Mouse (Mus musculus) erythroblast, adult 5-6 weeks (primary cell): Measurements from ENCODE around the gene Iqsec3. TPM values are rescaled to one million over a fixed set of nuclear protein-coding genes. Genes with fewer than 3 reads are reported as not detected.

ENCODE experiments used
- ATAC-seq: replicated peaks from 2 replicates; pipeline ENCODE4 v1.8.0; 2016; ENCODE audit warnings: moderate number of reproducible peaks, mild to moderate bottlenecking, moderate TSS enrichment, inconsistent platforms; ENCODE audit not compliant: poor library complexity, low FRiP score, severe bottlenecking
- total RNA-seq, 2 experiments: library from RNA; stranded (forward) in 1 of 2; stranded (reverse) in 1 of 2; fragments of 150-400 nt in 1 of 2; fragments of 200-764, 138-1000 nt in 1 of 2; gene quantifications; 2 replicates each; pipeline versions ENCODE4 v1.2.3 to v1.2.4; 2015 to 2017; ENCODE audit warnings: low replicate concordance in 2 of 2

The Iqsec3 gene
- total RNA-seq (2015; ENCODE audit: low replicate concordance): 0.58 TPM in 1 of 2 replicates, not detected in the other
- 0.14 TPM in 1 of 2 replicates, not detected in the other for total RNA-seq (2017; ENCODE audit: low replicate concordance)

DNA sequence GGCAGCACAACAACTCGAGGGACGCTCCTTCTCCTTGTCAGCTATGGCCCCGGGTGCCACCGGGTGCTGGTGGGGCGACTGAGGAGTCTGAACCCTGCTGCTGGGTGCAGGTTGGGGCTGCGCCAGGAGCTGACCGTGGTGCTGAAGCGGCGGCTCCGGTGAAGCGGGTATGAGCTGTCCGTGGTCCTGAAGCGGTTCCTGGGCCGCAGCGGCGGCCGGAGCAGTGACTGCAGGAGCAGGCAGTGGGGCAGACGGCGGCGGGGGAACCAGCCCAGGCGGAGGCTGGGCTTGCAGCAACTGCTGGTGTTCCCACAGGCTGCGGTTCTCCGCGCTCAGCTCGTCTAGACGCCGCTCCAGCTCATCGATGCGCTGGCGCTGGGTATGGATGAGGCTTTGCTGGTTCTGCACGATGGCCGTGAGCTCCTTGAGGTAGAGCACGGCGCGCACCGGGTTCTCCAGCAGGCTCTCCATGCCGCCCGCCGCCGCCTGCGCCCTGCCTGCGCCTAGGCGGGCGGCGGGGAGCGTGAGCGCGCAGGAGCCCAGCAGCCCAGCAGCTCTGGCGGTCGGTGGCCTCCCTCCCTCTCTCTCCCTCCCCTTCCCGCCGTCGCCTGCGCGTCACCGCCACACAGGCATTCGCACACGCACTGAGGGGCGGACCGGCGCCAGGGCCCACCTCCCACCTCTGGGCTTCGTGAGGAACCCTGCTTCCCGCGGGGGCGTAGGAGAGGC, at the start of gene Iqsec3:
Gene Iqsec3 (minus strand): TSS at position 586 of the 729 bp plus-strand sequence.
- no peak for ATAC-seq

DNA sequence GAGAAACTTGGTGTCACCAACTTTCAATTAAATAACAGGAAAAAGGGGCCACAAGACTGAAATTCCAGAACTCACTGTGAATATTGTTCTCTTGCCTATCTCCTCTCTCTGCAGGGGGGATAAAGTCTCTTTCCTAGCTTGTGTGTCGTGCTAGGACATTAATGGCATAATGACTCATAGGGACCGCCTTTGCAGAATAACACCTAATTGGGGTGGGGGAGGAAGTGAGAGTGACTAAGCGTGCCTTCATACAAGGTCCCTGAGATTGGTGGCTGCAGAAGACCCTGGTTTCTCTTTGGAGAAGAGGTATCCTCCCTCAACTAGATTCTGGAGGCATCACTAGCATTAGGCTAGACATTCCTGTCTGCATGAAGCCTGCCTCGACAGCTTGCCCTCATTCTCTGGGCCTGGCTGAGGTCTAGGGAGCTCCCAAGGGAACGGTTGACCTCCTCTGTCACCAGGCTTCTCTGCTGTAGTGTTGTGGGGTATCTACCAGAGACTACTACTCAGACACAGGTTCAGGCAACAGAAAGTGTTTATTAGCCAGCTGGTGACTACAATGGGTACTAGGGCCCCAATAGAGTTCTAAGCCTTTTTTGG, 48.7 kb upstream of the Iqsec3 start:
- ATAC-seq: no peak

GRCm38 (mm10) chr6:121521030-121521429, 47.6 kb upstream of the Iqsec3 start:
- ATAC-seq: no peak

DNA sequence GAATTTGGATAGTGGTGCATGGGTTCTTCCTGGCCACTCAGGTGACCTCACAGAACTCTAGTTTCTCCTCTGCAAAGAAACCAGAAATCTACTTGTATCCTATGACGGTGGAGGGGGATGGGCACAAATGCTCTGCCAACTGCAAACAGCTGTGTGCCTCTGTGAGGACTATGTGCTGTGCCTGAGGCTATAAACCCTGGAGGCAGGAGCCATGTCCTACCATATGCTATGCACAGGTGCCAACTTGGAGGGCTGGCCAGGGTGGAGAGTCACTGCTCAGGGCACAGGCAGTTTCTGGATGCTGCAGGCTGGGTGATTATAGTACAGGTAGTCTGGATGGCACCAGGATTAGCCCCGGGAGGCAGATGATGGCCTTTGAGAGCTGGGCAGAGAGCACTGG, 46.4 kb upstream of the Iqsec3 start:
- ATAC-seq: no peak

- ATAC-seq: no peak
Measured at GRCm38 (mm10) chr6:121519266-121519810, 45.9 kb upstream of the Iqsec3 start.

- ATAC-seq: no peak
Measured at GRCm38 (mm10) chr6:121517726-121518125, 44.2 kb upstream of the Iqsec3 start.

GRCm38 (mm10) chr6:121510381-121510780, 36.9 kb upstream of the Iqsec3 start:
- ATAC-seq: no peak

GRCm38 (mm10) chr6:121509871-121510270, 36.4 kb upstream of the Iqsec3 start:
- no peak for ATAC-seq

- no peak for ATAC-seq
Measured at GRCm38 (mm10) chr6:121508266-121508665, 34.8 kb upstream of the Iqsec3 start.

DNA sequence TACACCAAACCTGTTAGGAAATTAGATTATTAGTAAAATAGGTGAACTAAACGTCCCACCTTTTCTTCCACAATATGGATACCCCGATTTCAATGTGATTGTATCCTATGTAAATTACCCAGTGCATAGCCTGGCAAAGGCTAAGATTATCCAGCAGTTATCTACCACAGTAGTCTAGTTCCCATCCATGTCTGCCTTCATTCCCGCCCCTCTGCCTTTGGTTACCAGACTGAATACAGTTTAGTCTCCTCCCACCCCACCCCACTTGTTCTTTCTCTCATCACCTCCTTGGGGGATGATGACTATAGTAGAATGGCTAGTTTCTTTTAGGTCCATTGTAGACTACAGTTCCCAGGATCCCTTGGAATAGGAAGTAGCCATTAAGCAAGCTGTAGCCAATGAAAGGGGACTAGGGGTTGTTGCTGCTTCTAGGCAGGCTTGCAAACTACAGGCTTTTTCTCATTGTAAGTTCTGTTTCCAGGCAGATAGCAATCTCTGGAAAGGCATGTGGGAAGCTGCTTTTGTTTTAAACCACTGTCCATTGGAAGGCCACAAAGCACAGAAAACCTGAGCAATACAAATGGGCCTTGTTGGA, 27.7 kb upstream of the Iqsec3 start:
- ATAC-seq: no peak

DNA sequence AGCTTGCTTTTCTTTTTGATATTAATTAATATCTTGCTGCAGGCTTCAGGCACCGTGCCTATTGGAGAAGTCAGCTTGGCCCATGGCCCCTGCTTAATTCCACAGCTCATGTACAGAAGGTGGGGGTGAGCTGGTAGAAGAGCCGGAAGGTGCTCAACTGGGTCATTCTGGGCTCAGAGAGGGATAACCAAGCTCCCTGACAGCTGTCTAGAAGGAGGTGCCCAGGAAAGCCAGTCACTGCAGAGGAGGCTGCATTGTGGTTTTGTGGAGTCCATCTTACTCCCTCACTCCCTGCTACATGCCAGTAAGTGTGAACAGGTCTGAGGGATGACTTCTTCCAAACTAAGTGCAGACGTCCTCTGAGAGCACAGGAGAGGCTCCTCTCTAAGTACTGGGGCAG, 26.4 kb upstream of the Iqsec3 start:
- no peak for ATAC-seq

DNA sequence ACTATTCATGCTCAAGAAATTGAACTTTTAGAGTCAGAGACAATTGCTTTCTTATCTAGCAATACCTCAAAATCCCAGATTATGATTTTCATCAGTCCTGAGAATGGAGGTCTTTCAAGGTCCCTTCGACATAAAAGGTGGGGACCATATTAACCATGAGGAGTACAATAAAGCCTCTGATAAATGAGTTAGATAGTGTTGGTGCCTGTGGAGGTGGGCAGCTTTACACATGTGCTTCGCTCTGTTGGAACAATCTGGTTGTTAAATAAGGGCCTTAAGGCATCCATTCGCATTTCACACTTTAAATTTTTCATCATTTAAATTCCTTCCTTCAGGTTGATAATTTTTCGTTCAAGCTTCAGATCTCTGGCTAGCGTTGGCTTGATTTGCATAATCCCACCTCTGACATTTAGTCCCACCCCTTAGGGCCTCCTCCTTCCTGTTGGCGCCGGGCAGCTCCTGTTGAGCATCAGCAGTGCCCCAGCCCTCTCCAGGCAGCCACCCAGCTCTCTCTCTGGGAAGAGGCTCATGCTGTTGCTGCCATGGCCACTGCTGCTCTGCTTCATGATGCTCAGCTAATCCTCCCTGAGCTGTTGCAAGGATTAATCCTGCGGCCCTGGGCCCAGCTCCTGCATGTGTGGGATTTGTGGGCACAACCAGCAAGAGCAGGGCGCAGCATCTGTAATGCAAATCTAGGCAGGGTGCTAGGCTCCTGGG, 25.5 kb upstream of the Iqsec3 start:
- ATAC-seq: no peak

DNA sequence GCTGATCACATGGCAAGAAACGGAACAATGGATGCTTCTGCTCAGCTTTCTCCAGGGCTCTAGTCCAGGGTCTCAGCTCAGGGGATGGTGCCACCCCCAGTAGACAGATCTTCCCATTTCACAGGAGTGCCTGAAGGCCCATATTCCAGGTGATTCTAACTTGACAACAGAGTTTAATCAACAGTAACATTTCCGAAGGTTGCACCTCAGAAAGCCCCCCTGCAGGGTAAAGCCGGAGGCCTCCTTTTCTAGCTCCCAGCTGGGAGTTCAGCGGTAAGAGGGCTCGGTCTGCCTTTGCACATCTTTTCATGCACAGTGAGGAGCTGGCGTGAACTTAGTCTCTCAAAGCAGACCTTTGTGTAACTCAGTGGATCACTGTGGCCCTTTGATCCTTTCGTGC, 22.1 kb upstream of the Iqsec3 start:
- ATAC-seq: no peak

- ATAC-seq: no peak
Measured at GRCm38 (mm10) chr6:121495026-121495425, 21.5 kb upstream of the Iqsec3 start.

DNA sequence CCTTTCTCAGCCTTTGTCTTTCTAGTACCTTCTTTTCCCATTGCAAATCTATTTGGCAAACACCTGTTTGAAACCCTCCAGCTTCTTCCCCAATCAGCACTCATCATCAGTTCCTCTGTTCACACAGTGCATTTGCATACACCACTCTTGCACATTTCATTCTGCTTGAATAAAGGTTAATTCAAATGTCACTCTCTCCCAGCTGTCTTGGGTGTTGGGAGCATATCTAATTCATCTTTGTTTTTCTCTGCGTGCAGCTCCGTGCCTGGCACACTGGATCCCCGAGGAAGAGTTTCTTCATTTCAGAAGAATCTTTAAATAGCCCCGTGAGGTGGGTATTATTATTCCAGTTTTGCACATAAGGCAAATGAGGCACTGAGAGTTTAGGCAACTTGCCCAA, 20.8 kb upstream of the Iqsec3 start:
- ATAC-seq: no peak

DNA sequence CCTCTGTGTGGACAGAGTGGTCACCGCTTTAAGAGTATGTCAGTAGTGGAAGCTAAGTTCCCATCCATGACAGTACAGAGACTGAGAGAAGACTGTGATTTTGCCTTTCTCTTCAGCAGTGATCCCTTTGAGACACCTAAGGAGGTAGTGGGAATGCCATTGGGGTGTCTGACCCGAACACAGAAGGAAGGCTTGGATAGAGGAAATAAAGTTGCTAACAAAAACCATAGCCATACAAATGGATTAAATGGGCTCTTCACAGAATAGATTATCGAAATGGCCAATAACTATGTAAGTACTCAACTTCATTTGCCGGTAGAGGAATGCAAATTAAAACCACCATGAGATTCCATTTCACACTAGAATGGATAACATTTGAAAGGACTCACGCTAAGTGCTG, 17.9 kb upstream of the Iqsec3 start:
- ATAC-seq: no peak

DNA sequence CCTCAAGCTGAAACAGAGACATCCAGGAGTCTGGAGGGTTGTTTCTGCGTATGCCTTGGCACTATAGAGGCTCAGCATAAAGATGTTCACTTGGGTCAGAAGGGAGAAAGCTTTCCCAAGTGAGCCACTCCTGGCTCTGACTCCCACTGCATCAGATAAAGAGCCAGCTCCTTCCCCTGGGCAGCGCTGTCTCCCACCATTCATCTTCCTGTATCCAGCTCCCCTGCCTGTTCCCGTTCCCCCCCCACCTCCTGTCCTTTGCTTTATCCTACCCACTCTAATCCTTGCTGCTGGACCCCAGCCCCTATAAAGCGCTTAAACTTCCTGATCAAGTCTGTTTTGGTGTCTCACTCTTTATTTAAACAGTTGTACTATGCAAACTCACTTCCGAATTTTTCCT, 1.2 kb downstream of the Iqsec3 start:
- ATAC-seq: no peak

DNA sequence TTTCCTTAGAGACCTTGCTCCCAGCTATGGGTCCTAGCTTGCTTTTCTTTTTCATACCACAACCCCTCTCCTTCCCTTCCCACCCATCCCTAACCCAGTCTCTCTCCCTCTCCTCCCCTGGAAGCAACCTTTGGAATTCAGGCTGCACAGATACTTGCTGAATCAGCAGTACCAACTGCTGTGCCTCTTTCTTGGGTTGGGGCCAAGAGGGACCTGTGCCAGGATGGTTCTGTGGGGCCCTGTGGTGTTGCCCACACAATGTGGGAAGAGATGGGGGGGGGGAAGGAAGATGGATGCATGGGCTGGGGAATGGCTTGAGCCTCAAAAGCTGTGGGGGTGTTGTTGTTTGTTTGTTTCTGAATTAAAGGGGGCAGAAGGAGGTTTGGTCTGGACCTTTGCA, 5.2 kb downstream of the Iqsec3 start:
- no peak for ATAC-seq

DNA sequence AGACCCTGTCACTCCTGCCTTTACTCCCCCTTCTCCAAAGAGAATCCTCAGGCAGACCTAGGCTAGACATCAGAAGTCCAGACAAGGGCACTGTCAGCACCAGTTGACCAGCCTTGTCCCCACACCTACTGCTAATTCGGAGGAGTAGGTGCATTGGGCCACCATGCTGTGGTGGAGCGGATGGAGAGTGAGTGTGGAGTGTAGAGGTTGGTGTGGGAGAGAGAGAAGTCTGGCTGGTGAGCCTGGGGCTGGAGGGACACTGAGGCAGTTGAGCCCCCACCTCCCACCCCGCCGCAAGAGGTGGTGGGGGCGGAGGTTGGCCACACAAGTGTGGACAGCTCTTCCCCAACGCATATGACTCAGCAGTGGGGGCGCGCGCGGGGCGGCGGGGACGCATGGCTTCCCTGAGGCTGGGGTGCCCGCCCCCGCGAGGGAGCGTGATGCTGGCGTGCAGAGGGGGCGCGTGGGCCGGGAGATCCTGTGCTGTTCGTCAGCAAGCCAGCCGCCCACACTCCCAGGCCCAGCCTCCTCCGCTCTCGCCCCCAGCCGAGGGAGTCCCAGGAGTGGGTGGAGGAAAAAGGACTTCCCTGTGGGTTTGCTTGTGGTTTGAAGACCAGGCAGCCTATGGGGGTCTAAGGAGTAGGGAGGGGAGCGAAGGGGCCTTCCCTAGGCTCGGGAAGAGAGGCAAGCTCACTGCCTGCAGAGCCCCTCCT, 10.7 kb downstream of the Iqsec3 start:
- ATAC-seq: no peak

DNA sequence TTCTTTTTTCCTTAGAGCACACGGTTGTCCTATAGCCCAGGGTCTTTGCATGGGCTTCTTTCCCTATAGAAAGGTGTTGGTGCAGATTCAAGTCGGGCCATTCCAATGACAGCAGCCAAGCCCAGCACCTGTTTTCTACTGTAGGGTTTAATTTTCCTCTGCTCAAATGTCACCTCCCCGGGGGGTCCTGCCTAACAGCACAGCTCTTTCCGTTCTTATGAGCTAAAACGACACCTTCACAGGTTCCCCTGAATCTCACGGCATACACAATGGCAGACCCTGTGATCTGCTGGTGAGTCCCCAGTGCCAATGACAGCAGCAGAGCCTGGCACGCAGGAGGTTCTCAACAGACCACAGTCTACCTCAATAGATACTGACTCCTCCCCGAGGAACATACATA, 16.1 kb downstream of the Iqsec3 start:
- no peak for ATAC-seq
